Mouse (Mus musculus): ENCODE measurements at regions not wholly inside any gene's neighbourhood (a gene's known extent, or its start where the extent isn't known, plus 50 kb on each side); places are given as distances from the start of the nearest gene placed in this dataset.

DNA sequence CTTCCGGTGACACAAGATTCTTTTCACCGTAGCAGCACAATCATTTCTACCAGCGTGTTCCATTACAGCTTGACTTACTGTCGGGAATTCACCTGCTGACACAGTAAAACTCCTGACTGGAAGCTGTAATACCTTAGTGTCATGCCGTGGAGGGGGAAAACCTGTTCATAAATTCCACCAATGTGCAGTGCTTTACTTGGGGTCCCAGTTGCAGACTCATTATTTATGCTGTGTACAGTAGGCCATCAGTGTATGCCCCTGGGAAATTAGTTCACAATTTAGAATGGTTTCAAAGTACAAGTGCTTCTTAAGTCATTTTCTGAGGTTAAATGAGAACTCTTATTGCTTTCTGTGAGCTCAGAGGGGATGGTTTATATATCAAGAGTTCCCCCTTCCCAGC is 451.4 kb downstream of the Hdgfl1 start:
- Histone ChIP-seq H3K9me3 (replicated peaks) (no peaks in the 10 kb centered on the region), H3K4me1 (no peaks in the 10 kb centered on the region), H3K4me3 (no peak overlapping the region), H3K4me2 (replicated peaks) (no peak overlapping the region), H3K27me3 (no peaks in the 10 kb centered on the region), H3K27ac (no peak overlapping the region; the same call in 1 of the 2 replicates), H3K9ac (no peak overlapping the region), H3K36me3 (no peaks in the 10 kb centered on the region)
- 72% methylated on average over 5 of the region's 5 CpGs for WGBS
- ATAC-seq (ENCODE audit: low FRiP score): no peak

DNA sequence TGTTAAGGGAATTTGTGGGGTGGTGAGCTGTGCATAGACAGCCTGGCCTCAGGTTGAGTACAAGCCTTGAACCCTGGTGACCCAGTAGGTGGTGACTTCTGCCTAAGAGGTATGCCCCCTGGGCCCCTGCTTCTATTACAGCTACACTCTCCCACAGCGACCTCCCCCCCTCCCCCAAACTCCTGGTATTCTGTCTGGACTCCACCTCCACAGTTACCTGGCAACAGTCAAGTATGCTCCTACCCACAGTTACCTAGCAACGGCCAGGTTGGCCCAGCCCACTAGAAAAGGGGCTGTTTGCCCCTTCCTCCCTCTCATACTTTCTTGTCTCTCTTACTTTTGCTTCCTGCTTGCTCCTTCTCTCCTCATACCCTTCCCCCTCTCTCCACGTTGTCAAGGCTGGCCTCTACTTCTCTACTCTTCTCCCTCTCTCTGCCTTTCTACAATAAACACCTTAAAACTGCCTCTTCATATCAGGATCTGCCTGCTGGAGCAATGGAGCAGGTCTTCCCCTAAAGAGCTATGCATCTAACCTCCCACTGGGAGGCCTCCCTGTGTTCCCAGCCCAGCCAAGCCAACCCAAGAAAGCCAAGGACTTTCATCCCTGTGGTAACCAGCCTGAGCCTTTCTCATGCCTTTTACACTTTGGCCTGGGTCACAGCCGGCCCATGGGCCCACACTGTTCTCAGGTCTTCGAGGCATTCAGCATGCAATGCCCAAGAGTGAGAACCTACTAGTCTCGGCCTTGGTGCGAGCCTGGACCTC is 457.5 kb downstream of the Hdgfl1 start:
- no peak; the same call in 1 of the 2 replicates for ATAC-seq (ENCODE audit: low FRiP score)
- WGBS: 58% methylated on average over 7 of the region's 7 CpGs
- H3K9ac ChIP-seq: no peak overlapping the region

DNA sequence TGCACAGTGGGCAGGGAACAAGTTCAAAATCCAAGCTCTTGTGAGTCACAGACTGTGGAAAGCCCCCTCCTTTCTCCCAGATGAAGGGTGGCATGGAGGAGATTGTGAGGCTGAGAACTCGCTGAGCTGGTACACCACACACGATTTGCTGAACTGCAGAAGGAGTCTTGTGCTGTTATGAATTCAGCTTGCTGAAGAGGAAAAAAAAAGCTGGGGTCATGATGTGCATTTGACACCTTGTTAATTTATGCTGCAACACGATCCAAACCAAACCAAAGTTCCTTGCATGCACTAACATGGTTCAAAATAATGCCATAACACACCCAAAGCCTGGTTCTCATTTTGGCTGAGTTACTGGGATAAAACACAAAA is 485.9 kb downstream of the Hdgfl1 start:
- 72% methylated on average over 3 of the region's 3 CpGs for WGBS
- no peak overlapping the region for H3K27ac ChIP-seq

More for the DNA sequence above, 457.5 kb downstream of the Hdgfl1 start:
- H3K9me3 ChIP-seq (replicated peaks): no peaks in the 10 kb centered on the region
- H3K36me3 ChIP-seq: no peaks in the 10 kb centered on the region
- H3K27me3 ChIP-seq: no peaks in the 10 kb centered on the region
- no peak overlapping the region for H3K27ac ChIP-seq
- H3K4me1 ChIP-seq: no peaks in the 10 kb centered on the region
- no peak overlapping the region for H3K4me2 ChIP-seq (replicated peaks)
- H3K4me3 ChIP-seq: no peak overlapping the region

DNA sequence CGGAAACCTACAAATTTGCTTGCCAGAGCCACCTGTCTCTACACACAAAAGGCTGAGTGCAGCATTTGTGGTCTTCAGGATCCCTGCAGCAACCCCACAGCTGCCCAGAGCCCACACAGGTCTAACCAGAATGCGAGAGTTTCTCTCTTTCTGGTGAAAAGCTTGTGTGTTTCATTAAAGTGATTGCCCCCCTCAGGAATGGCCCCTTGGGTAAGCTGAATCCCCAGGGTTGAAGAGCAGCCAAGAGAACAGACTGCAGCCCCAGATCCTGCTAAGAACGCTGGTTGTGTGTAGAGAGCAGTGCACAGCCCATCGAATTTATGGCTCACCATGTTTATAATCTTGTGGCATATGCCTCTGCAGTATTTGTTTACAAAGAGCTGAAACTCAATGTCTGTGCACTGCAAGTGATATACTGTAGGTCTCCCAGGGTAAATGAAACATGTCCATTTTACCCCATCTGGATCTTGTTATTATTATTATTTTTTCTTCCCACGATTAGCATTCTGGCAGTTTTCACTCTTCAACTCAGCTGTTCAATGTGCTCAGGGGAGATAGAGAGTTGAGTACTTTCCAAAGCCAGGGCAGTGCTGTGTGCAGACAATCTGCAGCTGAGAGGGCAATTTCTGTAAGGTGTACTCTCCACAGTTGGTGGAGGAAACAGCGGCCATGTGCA is 486.4 kb downstream of the Hdgfl1 start:
- Histone ChIP-seq H3K4me1 (0 out of 2 replicates have a peak, but pooled peaks cover 4% of the 10 kb centered on the region), H3K27me3 (no peaks in the 10 kb centered on the region), H3K36me3 (no peaks in the 10 kb centered on the region), H3K4me3 (no peak overlapping the region), H3K9me3 (replicated peaks) (no peaks in the 10 kb centered on the region), H3K27ac (0 out of 2 replicates have a peak overlapping the region, but pooled peaks have one; percentile 23), H3K9ac (no peak overlapping the region), H3K4me2 (replicated peaks) (no peak overlapping the region)
- 74% methylated on average over 6 of the region's 6 CpGs for WGBS
- no peak for ATAC-seq (ENCODE audit: low FRiP score)

More for the DNA sequence above, 485.9 kb downstream of the Hdgfl1 start:
- ATAC-seq (ENCODE audit: low FRiP score): no peak
- H3K4me2 ChIP-seq (replicated peaks): no peak overlapping the region
- H3K36me3 ChIP-seq: no peaks in the 10 kb centered on the region
- H3K9me3 ChIP-seq (replicated peaks): no peaks in the 10 kb centered on the region
- H3K4me3 ChIP-seq: no peak overlapping the region
- H3K4me1 ChIP-seq: 0 out of 2 replicates have a peak, but pooled peaks cover 4% of the 10 kb centered on the region
- no peaks in the 10 kb centered on the region for H3K27me3 ChIP-seq
- H3K9ac ChIP-seq: no peak overlapping the region

DNA sequence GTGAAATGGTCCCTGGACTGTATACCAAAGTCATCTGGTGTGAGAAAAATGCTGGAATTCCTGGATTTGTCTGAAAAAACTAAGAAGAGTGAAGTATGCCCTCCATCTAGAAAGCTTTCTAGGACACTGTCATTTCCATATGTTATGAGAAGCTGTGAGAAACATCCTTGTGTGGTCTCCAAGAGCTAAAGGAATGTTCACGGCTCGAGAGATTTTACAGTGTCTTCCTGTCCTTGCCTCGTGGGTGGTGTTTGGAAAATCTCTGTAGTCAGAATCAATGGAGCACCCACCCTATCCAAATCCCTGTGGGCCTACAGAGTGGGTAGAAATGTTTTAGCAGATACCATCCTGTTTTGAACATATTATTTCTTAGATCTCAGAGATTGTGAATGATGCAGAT is 487.7 kb downstream of the Hdgfl1 start:
- WGBS: 62% methylated on average over 3 of the region's 3 CpGs
- no peak for ATAC-seq (ENCODE audit: low FRiP score)
- no peak overlapping the region for H3K4me2 ChIP-seq (replicated peaks)
- H3K27ac ChIP-seq: no peak overlapping the region
- no peaks in the 10 kb centered on the region for H3K36me3 ChIP-seq
- H3K9ac ChIP-seq: no peak overlapping the region
- no peaks in the 10 kb centered on the region for H3K27me3 ChIP-seq
- H3K9me3 ChIP-seq (replicated peaks): no peaks in the 10 kb centered on the region
- no peak overlapping the region for H3K4me3 ChIP-seq
- 0 out of 2 replicates have a peak, but pooled peaks cover 4% of the 10 kb centered on the region for H3K4me1 ChIP-seq

DNA sequence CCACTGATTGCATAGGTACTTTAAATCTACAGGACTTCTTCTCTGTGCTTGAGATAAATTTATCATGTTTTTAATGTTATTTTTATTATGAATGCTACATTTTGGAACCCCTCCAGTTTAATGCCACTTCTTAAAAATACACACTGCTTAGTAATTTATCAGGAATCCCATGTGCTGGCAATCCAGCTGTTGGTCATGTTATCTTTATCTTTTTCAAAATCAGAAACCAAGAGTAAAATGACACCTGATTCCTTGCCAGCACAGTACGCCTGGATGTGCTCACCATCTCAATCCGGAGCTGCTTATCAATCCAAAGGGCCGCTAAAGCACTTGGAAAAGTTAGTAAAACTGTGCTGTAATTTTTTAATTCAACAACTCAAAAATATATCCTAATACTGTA is 497.1 kb downstream of the Hdgfl1 start:
- no peak overlapping the region for H3K27ac ChIP-seq
- no peak overlapping the region for H3K9ac ChIP-seq
- H3K4me1 ChIP-seq: no peaks in the 10 kb centered on the region
- 89% methylated on average over 3 of the region's 3 CpGs for WGBS
- ATAC-seq (ENCODE audit: low FRiP score): no peak
- no peak overlapping the region for H3K4me3 ChIP-seq
- no peaks in the 10 kb centered on the region for H3K9me3 ChIP-seq (replicated peaks)
- no peaks in the 10 kb centered on the region for H3K27me3 ChIP-seq
- H3K36me3 ChIP-seq: no peaks in the 10 kb centered on the region
- no peak overlapping the region for H3K4me2 ChIP-seq (replicated peaks)

DNA sequence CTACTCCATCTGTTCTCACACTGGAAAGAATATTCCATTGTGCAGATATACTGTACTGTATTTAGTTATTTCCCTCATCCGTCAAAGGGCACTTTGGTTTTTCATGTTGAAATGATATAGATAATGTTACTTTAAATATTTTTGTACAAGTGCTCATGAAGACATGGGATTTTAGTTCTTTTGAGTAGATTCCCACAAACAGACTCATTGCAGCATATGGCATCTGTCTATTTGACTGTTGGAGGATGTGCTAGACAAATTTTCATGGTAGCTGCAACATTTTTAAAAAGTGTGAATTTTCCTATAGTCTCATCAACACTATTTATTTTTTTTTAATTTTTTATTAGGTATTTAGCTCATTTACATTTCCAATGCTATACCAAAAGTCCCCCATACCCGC is 502.5 kb downstream of the Hdgfl1 start:
- Histone ChIP-seq H3K27ac (no peak overlapping the region), H3K36me3 (no peaks in the 10 kb centered on the region), H3K4me1 (no peaks in the 10 kb centered on the region), H3K4me3 (no peak overlapping the region), H3K4me2 (replicated peaks) (no peak overlapping the region), H3K27me3 (no peaks in the 10 kb centered on the region), H3K9ac (no peak overlapping the region), H3K9me3 (replicated peaks) (no peaks in the 10 kb centered on the region)
- no peak for ATAC-seq (ENCODE audit: low FRiP score)
- 88% methylated on average over 2 of the region's 2 CpGs for WGBS

DNA sequence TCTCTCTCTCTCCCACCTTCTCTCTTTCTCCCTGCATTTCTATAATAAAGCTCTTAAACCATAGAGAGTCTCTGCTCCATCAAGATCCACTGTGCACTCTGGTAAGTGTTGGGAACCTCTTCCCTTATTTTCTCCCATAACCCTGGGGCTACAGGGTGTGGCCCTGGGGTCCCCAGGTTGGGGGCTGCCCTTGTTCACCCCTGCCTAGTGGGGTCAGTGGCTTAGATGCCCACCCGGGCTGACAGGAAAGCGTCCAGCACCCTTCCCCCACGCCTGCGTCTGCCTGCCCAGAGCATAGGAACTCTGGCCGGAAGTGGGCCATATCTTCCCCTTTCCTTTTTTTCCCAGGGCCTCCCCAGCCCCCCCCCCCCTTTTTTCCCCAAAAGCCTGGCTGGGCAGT is 534.0 kb downstream of the Hdgfl1 start:
- H3K27me3 ChIP-seq: no peaks in the 10 kb centered on the region
- 0 out of 2 replicates have a peak, but pooled peaks cover 3% of the 10 kb centered on the region for H3K4me1 ChIP-seq
- no peaks in the 10 kb centered on the region for H3K9me3 ChIP-seq (replicated peaks)
- no peak overlapping the region for H3K9ac ChIP-seq
- WGBS: 63% methylated on average over 5 of the region's 5 CpGs
- ATAC-seq (ENCODE audit: low FRiP score): no peak
- no peak overlapping the region for H3K4me3 ChIP-seq
- H3K27ac ChIP-seq: no peak overlapping the region
- H3K4me2 ChIP-seq (replicated peaks): no peak overlapping the region
- H3K36me3 ChIP-seq: no peaks in the 10 kb centered on the region

DNA sequence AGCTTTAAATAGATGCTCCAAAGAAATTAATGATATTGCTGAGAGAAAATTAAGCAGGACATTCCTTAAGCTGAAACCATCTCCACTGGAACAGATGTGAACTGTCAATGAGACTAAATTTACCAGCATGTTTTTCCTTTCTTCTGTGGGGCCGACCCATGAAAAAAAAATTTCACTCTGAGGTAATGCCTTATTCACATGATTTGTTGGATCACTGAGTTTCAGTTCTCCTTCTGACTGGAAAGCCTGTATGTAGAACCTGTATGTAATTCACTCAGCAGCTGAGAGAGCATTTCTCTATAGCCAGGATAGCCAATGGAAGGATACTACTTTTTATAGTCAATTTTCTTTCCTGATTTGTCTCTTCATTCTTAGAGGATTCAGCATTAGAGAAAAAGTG is 535.3 kb downstream of the Hdgfl1 start:
- Histone ChIP-seq H3K9ac (no peak overlapping the region), H3K27me3 (no peaks in the 10 kb centered on the region), H3K4me3 (no peak overlapping the region), H3K4me1 (0 out of 2 replicates have a peak, but pooled peaks cover 3% of the 10 kb centered on the region), H3K4me2 (replicated peaks) (no peak overlapping the region), H3K9me3 (replicated peaks) (no peaks in the 10 kb centered on the region), H3K27ac (no peak overlapping the region), H3K36me3 (no peaks in the 10 kb centered on the region)
- 53% methylated on average over 1 of the region's 1 CpGs for WGBS
- ATAC-seq (ENCODE audit: low FRiP score): no peak

DNA sequence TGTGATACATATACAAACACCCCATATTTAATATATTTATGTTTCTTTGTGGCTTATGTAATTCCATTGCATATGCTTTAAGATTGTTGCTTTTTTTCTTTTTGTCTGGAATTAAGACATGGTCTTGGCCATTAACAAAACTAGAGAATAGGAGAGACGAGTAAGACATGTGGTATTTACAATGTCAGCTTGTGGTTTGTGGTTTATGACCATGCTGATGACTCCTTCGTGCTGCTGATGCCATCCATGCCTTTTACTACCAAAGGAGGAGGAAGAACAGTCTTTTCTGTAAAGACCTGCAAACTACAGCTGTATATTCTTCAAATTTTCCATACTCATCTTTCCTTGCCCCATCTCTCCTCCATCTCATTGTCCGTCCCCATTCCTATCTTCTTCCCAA is 552.7 kb downstream of the Hdgfl1 start:
- Histone ChIP-seq H3K27me3 (no peaks in the 10 kb centered on the region), H3K36me3 (no peaks in the 10 kb centered on the region), H3K4me3 (no peak overlapping the region), H3K9ac (no peak overlapping the region), H3K4me2 (replicated peaks) (no peak overlapping the region), H3K4me1 (no peaks in the 10 kb centered on the region), H3K9me3 (replicated peaks) (no peaks in the 10 kb centered on the region), H3K27ac (no peak overlapping the region)
- 85% methylated on average over 3 of the region's 3 CpGs for WGBS
- no peak for ATAC-seq (ENCODE audit: low FRiP score)

DNA sequence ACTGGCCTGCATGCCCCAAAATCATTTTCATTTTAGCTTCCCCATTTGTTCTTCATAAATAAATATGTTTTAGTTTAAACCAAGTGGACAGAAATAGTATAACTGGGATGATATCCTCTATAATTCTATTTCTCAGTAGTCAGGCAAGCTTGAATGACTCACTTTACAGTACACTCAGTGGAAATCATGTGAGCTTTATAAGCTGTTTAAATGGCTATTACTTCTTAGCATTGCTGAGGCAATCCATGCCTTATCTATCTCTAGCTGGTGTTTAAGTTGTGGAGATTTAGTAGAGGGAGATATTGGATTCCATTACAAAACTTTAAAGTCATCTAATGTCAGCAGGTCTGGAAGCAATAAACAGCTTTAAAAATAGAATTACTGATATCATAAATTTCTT is 553.4 kb downstream of the Hdgfl1 start:
- Histone ChIP-seq H3K27me3 (no peaks in the 10 kb centered on the region), H3K36me3 (no peaks in the 10 kb centered on the region), H3K9me3 (replicated peaks) (no peaks in the 10 kb centered on the region), H3K4me2 (replicated peaks) (no peak overlapping the region), H3K9ac (no peak overlapping the region), H3K27ac (no peak overlapping the region), H3K4me1 (no peaks in the 10 kb centered on the region), H3K4me3 (no peak overlapping the region)
- ATAC-seq (ENCODE audit: low FRiP score): no peak

DNA sequence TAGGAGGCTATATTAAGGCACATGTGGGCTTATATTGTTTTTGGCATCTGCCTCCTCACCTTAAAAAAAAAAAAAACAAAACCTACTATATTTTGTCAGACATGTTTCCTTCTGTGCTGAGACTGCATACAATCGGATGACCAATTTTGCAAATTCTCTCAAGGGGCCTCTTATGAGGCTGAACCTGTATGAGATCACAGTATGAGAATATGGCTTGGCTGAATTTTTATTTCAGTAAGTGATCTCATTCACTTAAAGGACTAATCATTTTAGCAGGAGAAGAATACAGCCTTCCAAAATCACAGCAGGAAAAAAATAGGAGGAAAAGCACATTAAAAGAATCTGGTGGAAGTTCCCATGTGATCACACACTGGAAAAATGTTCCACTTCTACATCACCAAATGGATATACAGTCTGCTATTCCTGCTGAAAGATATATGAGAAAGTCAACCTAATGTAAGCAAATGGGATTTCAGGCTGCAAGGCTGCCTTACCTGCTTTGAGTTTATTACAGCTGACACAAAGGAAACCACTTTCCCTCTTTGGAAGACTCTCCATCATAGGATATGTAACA is 564.3 kb downstream of the Hdgfl1 start:
- Histone ChIP-seq H3K9me3 (replicated peaks) (no peaks in the 10 kb centered on the region), H3K4me2 (replicated peaks) (no peak overlapping the region), H3K36me3 (no peaks in the 10 kb centered on the region), H3K9ac (no peak overlapping the region), H3K4me3 (no peak overlapping the region), H3K27ac (no peak overlapping the region), H3K27me3 (no peaks in the 10 kb centered on the region), H3K4me1 (no peaks in the 10 kb centered on the region)
- no peak for ATAC-seq (ENCODE audit: low FRiP score)
- WGBS: 73% methylated on average over 1 of the region's 1 CpGs
